Mouse (Mus musculus) forebrain, embryonic 16.5 days (tissue): Measurements from ENCODE around the gene Cdkl1. TPM values are rescaled to one million over a fixed set of nuclear protein-coding genes. Genes with fewer than 3 reads are reported as not detected.

Source experiments
- ATAC-seq: fragments of 200-750 bp; cut with Nextera tagmentation; 2 replicates; pipeline ENCODE4 v1.8.0; 2017; ENCODE audit warnings: mild to moderate bottlenecking, moderate library complexity
- H3K27ac ChIP-seq: fragments of 300-500 bp; sonication (generic); 2 replicates; pipeline ENCODE4 v1.5.1; 2014; ENCODE audit warnings: low read length, control low read depth
- H3K27me3 ChIP-seq: fragments of 300-500 bp; sonication (generic); replicated peaks from 2 replicates; pipeline ENCODE4 v1.6.1; 2014; ENCODE audit warnings: low read length; ENCODE audit not compliant: control insufficient read depth, insufficient read depth
- H3K36me3 ChIP-seq: fragments of 300-500 bp; sonication (generic); 2 replicates; pipeline ENCODE4 v1.6.1; 2014; ENCODE audit not compliant: control insufficient read depth, insufficient read depth
- H3K4me1 ChIP-seq: fragments of 300-500 bp; sonication (generic); replicated peaks from 2 replicates; pipeline ENCODE4 v1.6.1; 2014; ENCODE audit warnings: low read length; ENCODE audit not compliant: control insufficient read depth, insufficient read depth
- H3K4me2 ChIP-seq: fragments of 300-500 bp; sonication (generic); 2 replicates; pipeline ENCODE4 v1.6.1; 2014; ENCODE audit warnings: mild to moderate bottlenecking, low read length, control low read depth
- H3K4me3 ChIP-seq: fragments of 300-500 bp; sonication (generic); replicated peaks from 2 replicates; pipeline ENCODE4 v1.5.1; 2014; ENCODE audit warnings: mild to moderate bottlenecking, low read length, control low read depth
- H3K9ac ChIP-seq: fragments of 300-500 bp; sonication (generic); replicated peaks from 2 replicates; pipeline ENCODE4 v1.6.1; 2014; ENCODE audit warnings: low read depth, low read length, control low read depth
- H3K9me3 ChIP-seq: fragments of 300-500 bp; sonication (generic); 2 replicates; pipeline ENCODE4 v1.6.1; 2016; ENCODE audit warnings: low read length; ENCODE audit not compliant: control insufficient read depth
- WGBS: fragments of 180-500 bp; shearing (Covaris S2); extraction: QIAGEN DNeasy Blood & Tissue Kit; methylation state at CpG from one replicate; pipeline ENCODE4 v1.1.7; 2014; 5-methylcytosine and 5-hydroxymethylcytosine counted together
- microRNA counts: library from miRNA; unstranded; fragments of <30 nt; microRNA quantifications from one replicate; lab custom pipeline; 2016
- microRNA-seq: library from miRNA; unstranded; fragments of <30 nt; microRNA quantifications from one replicate; pipeline ENCODE4, GENCODE M21; 2017
- polyA plus RNA-seq: library from polyadenylated mRNA; unstranded; fragments of >200 nt; fragmentation: Nextera tagmentation; extraction: Ambion mirVana; gene quantifications from 2 replicates; pipeline ENCODE4 v1.2.1, GENCODE M21; 2015

Cdkl1 gene
- polyA plus RNA-seq, 1 experiment from 2014 or later: 6.9 TPM

DNA sequence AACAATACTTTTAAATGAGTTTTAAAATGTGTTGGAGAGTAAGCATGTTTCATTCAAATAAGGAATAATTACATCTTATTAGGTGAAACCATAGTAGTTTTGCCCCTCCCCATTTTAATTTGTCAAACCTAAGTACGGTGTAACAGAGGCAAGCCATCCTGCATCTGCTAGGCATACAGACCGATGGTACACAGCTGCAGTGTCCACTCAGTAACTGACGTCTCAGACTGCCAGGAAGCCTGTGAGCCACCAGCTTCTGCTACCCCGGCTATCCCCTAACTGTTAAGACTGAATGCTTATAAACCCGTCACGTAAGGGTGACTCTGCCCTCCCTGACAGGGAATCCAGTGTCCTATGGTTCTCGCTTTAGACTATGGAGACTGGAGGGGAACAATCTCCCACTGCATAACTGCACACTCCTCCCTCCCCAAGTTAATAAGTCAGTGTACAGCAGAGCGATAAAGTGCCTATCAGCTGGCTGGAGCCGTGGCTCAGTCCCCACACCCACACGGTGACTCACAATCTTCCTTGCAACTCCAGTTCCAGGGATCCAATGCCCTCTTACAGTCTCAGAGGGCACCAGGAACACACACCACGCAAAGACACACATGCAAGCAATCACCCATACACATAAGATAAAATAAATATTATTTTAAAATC is 86.1 kb downstream of the Cdkl1 start:
- WGBS: 86% methylated on average over 11 of the region's 11 CpGs
- Histone ChIP-seq H3K27me3 (no peaks in the 10 kb centered on the region), H3K27ac (no peak overlapping the region), H3K9ac (no peak overlapping the region), H3K4me1 (no peaks in the 10 kb centered on the region), H3K4me3 (no peak overlapping the region), H3K36me3 (no peaks in the 10 kb centered on the region), H3K9me3 (no peaks in the 10 kb centered on the region), H3K4me2 (no peak overlapping the region)
- no peak for ATAC-seq

DNA sequence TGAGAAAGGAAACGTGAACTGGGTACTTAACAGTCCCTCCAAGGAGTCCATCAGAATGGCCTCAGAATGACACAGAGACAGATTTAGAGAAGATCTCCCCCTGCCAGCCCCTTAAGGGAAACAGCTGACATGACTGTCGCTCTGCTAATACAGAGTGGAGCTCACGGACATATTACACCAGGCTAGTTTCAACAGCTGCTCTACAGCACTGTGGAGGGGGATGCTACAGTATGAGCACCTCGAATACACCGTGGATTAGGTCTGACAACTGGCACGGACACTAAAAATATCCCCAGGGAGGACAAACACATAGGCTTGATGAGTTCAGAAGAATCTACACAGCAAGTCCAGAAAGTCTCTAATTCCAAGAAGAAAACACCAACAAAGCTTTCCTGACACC is 92.7 kb downstream of the Cdkl1 start:
- Histone ChIP-seq H3K27me3 (no peaks in the 10 kb centered on the region), H3K9ac (no peak overlapping the region), H3K36me3 (no peaks in the 10 kb centered on the region), H3K4me2 (no peak overlapping the region), H3K4me1 (no peaks in the 10 kb centered on the region), H3K4me3 (no peak overlapping the region), H3K9me3 (no peaks in the 10 kb centered on the region), H3K27ac (no peak overlapping the region)
- WGBS: 87% methylated on average over 6 of the region's 6 CpGs
- ATAC-seq: no peak

MicroRNA genes within 50 kb of the gene (microRNA counts, 519-probe panel; counts per million panel counts)
- microRNA mmu-miR-681 (lab: Ali Mortazavi, UCI): not detected

Small RNAs within 50 kb of the gene (microRNA-seq; reads per million reads assigned to microRNA genes)
- gene Mir681: not detected

Other genes starting within 250 kb of the Cdkl1 start
- 30.6 and 33.5 TPM in 2 replicates for gene Vcpkmt, start 208.2 kb downstream of the Cdkl1 start, polyA plus RNA-seq
- 11.0 and 11.8 TPM in 2 replicates for gene Sos2, start 109.4 kb downstream of the Cdkl1 start, polyA plus RNA-seq
- gene L2hgdh, start 66.4 kb downstream of the Cdkl1 start, polyA plus RNA-seq: 15.0 and 16.3 TPM in 2 replicates
- gene Atp5s, start 66.3 kb downstream of the Cdkl1 start, polyA plus RNA-seq: 26.0 and 26.1 TPM in 2 replicates
- gene Atl1, start 101.3 kb upstream of the Cdkl1 start, polyA plus RNA-seq: 122 and 124 TPM in 2 replicates
- 34.5 and 38.1 TPM in 2 replicates for gene Map4k5, start 101.9 kb upstream of the Cdkl1 start, polyA plus RNA-seq
- gene Sav1, start 195.7 kb upstream of the Cdkl1 start, polyA plus RNA-seq: 1.7 and 3.3 TPM in 2 replicates